Mouse (Mus musculus): Measurements from ENCODE around the gene Sgsh. TPM values are rescaled to one million over a fixed set of nuclear protein-coding genes. Genes with fewer than 3 reads are reported as not detected.

Gene Sgsh
- 10 to 100 TPM; 23.8 to 38.0 TPM for total RNA-seq (2023)

DNA sequence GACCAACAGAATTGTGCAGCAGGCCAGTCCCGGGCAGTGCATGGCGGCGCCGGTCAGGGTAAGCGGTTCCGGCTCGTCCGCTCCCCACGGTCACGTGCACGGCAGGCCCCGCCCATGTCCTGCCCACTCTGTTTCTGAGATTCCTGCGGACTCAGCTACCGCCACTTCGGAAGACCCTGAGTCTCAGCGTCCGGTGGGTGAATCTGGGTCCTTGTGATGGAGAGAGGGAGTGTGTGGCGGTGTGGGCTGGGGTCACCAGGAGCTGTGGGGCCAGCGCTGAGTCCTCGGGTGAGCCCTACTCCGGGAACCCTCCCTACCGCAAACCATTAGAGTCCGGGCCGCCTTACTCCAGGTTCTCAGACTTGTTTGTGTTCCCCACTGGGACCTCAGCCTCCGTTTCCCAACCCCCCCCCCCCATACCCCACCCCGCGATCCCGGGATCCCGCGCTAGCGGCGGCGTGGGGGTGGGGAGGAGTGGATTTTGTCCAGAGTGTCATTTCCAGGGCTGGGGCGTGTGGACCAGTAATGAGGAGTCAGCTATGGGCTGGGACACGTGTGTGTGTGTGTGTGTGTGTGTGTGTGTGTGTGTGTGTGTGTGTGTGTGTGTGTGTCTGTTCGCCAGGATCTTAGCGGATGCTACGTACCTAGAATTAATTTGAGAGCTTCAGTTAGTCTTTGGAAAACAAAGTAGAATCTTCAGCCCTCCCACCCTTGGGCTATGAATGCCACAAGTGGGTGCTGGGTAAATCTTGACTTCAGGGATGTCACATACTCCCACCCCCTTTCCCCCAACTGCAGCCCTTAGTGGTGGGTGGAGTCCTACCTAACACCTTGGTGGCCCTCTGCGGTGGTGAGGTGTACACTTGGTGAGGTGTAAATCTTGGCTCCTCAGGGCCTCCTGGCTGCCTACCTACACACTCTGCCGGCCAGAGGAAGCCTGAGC lies at the start of gene Sgsh, which contains the start of gene Slc26a11:
Gene Sgsh, minus strand, starts transcription at position 94 of the 943 bp plus-strand sequence.
Gene Slc26a11, plus strand, starts transcription at position 115 of the 943 bp plus-strand sequence.

DNA sequence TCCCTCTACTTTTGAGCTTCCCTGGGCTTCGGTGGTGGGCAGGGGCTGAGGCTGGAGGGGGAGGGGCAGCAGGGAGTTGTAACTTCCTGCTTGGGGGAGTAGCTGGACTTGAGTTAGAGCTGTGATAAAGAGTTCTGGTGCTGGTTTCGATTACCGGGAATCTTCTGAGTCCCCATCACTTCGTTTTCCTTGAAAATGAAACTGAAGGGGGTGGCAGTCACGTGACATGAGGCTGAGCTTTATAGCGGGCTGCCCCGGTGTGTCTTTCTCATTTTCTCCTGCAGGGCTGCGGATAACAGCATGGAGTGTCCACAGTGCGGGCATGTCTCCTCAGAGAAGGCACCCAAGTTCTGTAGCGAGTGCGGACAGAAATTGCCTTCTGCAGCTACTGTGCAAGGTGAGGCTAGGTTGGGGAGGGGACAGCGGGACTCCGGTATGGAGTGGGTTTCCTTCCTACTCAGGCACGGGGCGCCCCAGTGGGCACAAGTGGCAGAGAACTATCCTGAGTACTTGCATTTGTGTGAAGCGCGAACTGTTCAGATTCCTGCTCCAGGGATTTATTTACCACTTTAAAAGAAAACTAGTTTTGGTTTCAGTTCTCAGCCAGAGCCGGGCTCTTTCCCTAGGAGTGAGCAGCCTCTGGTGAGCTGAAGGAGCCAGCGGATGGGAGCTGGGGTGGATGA lies 37.6 kb upstream of the Sgsh start, which contains the start of gene Rnf213:
Gene Rnf213, plus strand, starts transcription at position 301 of the 683 bp plus-strand sequence.

DNA sequence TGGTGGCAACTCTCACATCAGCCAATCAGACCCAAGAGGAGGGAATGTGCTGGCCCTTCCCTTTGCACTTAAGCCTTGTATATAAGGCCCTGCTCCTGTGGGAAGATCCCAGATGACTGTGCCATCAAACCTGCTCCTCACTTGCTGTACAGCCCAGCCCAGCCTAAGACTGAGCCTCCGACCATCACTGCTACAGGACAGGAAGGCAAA lies 47.8 kb downstream of the Sgsh start, which contains the start of gene Card14:
Gene Card14, plus strand, starts transcription at position 111 of the 210 bp plus-strand sequence.

DNA sequence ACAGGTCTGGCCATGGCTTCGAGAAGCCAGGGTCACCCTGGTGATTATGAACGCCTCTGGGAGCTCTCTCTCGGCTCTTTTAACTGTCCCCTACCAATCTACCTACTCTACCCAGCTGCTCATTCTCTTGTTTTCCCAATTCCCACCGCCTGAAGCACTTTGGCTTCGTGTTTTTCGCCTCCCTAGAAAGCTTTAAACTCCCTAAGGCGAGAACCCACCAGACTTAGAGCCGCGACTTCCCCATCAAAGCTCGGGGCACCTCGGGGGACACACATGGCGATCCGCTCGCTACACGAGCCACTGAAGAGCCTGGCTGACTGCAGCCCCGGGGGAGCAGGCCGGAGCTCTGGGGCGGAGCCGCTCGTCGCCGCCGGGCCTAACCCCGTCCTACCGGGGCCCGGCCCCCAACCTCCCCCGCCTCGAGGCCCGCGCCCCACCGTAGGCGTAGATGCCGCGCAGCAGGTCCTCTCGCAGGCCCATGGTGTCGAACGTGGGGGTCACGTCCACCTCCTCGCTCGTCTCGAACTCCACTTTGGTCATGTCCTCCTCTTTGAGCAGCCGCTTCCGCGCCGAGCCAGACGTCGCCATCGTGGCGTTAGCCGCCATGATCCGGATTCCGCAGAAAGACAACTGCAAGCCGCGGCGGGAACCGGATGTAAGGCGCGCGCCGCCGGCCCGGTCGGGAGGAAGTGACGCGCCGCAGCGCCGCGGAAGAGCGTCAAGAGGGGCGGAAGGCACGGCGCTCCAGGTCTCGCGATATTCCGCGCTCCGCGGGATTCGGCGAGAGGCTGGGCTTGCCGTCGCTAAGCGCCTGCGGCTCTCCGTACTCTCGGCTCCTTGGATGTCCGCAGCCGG lies 55.7 kb downstream of the Sgsh start, which contains the start of gene Eif4a3:
Gene Eif4a3, minus strand, starts transcription at position 699 of the 855 bp plus-strand sequence.

Other genes starting within 250 kb of the Sgsh start
- gene Tbc1d16, start 127.0 kb downstream of the Sgsh start, total RNA-seq (2023), result 1 to 10 TPM in 1 of 2 experiments, not detected in 1; 1.4 TPM
- under 1 TPM; 0.44 to 0.81 TPM for gene Ccdc40, start 127.0 kb downstream of the Sgsh start, total RNA-seq (2023)
- gene Gaa, start 87.6 kb downstream of the Sgsh start, total RNA-seq (2023), result 10 to 100 TPM; 82.2 to 97.4 TPM
- 100 to 1,000 TPM; 224 to 227 TPM for gene Eif4a3, start 55.4 kb downstream of the Sgsh start, total RNA-seq (2023)
- not detected for gene Card14, start 47.8 kb downstream of the Sgsh start, total RNA-seq (2023)
- gene Slc26a11, start within 50 bp of the Sgsh start, total RNA-seq (2023), result 10 to 100 TPM; 26.6 TPM
- gene Rnf213, start 37.6 kb upstream of the Sgsh start, total RNA-seq (2023), result 100 to 1,000 TPM in 1 of 2 experiments, 10 to 100 TPM in 1; 91.8 to 129 TPM
- 10 to 100 TPM; 29.8 to 33.3 TPM for gene Endov, start 135.8 kb upstream of the Sgsh start, total RNA-seq (2023)
- not detected for gene Nptx1, start 192.2 kb upstream of the Sgsh start, total RNA-seq (2023)
- gene Rptor, start 247.4 kb upstream of the Sgsh start, total RNA-seq (2023), result 10 to 100 TPM; 65.1 to 67.2 TPM